Comparison of ENCODE assay signal across 17 mouse cellular contexts in the genomic region with DNA sequence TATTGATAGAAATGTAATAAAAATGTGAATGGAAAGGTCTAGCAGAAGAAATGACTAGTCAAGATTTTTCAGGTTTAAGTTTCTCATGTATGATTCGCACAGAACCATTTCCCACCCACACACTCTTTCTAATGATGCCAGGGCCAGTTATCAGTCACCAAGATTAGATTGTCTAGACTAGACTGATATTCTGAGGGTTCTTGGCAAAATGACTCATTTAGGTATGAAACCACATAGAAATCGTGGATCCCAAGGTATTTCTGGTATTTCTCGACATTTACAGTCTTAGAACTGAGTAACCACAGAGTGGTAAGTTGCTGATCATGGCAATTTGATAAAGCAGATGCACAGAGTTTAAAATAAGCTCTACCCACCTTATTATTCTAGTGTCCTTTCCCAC. TPM values are rescaled to one million over a fixed set of nuclear protein-coding genes. Genes with fewer than 3 reads are reported as not detected.
DNase-seq lines count a peak whose midpoint lies in the region.
"Had no signal": no experiment of that assay in that cellular context is flagged by ENCODE, and none has a peak within 500 bp of the region (broad histone marks: within the 10 kb centered on the region; RNA-seq: fewer than 3 reads in every experiment).

No protein-coding gene starts in this region.

- DNase-seq in CD4-positive helper T cell, adult 2 months (ENCODE audit: low read depth, low spot score), result peak; percentile 54
- peak; percentile 73 for DNase-seq in Muller cell, postnatal 12 days (ENCODE audit: inconsistent ontology term)
- DNase-seq in fibroblast of lung, adult 2 months (ENCODE audit: low read depth), result peak; percentile 45
- no peak for DNase-seq in cerebellum, adult 18-20 months
- DNase-seq in left cerebral cortex, adult 9 months (ENCODE audit: low spot score in 2 of 2), result no peak
- no peak for DNase-seq in layer of hippocampus, adult 8-10 months (ENCODE audit: low spot score in 2 of 2)
- DNase-seq: adrenal gland, adult 8-10 months; adrenal gland, postnatal 36 days; cerebellum, adult 11 months; cerebellum, adult 9-10 months; cerebellum, postnatal 25 days; forebrain, postnatal 0 days; gastrocnemius, adult 2 months; gastrocnemius, postnatal 25 days; heart, adult 11 months; heart, postnatal 4 days; kidney, adult 18-20 months had no signal

RNA-seq across cellular contexts. Expression of a gene that starts 28.0 kb away (rescaled TPM):
- 1 to 10 TPM; 6.9 to 8.9 (median 7.6) TPM for total RNA-seq in layer of hippocampus, adult 8-10 months (2022)

Comparison
In these comparisons a context has a peak if more than half of its experiments do, and no peak if none do; other contexts are left out.
1. DNase-seq: peak in CD4-positive helper T cell, adult 2 months (single experiment), Muller cell, postnatal 12 days (single experiment) and fibroblast of lung, adult 2 months (single experiment); none in cerebellum, adult 18-20 months (0 of 2), left cerebral cortex, adult 9 months (0 of 2) and layer of hippocampus, adult 8-10 months (0 of 2).